Mouse (Mus musculus) layer of hippocampus, adult 2 months (tissue): ENCODE data around the gene Gm49352. TPM values are rescaled to one million over a fixed set of nuclear protein-coding genes. Genes with fewer than 3 reads are reported as not detected.
"Not testable (repeated sequence)": the region's sequence is repeated elsewhere in the genome, so short reads cannot be mapped to it uniquely, and the experiment has no call there.

Source experiments
- DNase-seq, 2 experiments: peaks; one replicate each; pipeline ENCODE4 v3.0.0; 2022; ENCODE audit warnings: low spot score in 2 of 2
- H3K27ac ChIP-seq: fragments of 200-600 bp; 2 replicates; pipeline ENCODE4 v1.8.1; 2022
- H3K4me3 ChIP-seq: fragments of 200-600 bp; 2 replicates; pipeline ENCODE4 v1.8.1; 2022; ENCODE audit warnings: mild to moderate bottlenecking
- CTCF ChIP-seq: fragments of 200-600 bp; conservative IDR thresholded peaks from 2 replicates; pipeline ENCODE4 v1.8.1; 2022; ENCODE audit warnings: antibody characterized with exemption, mild to moderate bottlenecking, moderate library complexity
- long read RNA-seq, 2 experiments: library from polyadenylated mRNA; stranded (forward); transcript quantifications; one replicate each; pipeline ENCODE4 v2.0.0; 2021; ENCODE audit warnings: borderline mapping rate in 2 of 2
- total RNA-seq, 2 experiments: library from RNA; stranded (reverse); gene quantifications; 2 replicates each; pipeline ENCODE4 v1.2.3; 2021

The Gm49352 gene
- total RNA-seq: not detected
- long read RNA-seq, experiment 1: 0 reads
- long read RNA-seq, experiment 2: 0 reads

GRCm38 (mm10) chr13:61568074-61568473, at the start of gene Gm49352:
Gm49352 (minus strand) TSS chr13:61568174.
- H3K27ac ChIP-seq, DNase-seq, H3K4me3 ChIP-seq: not testable (repeated sequence)

- H3K4me3 ChIP-seq: no peak within 1 kb of the TSS
- DNase-seq: no peak
- no peak for TF ChIP-seq CTCF
- no peak within 1 kb of the TSS for H3K27ac ChIP-seq
These were observed 2.1 kb upstream of the Gm49352 start, which contains the start of gene Cts3 for GRCm38 (mm10) chr13:61570027-61570426. Cts3 (minus strand) TSS chr13:61570127.

GRCm38 (mm10) chr13:61541631-61542030, 26.3 kb downstream of the Gm49352 start, which contains the start of gene Ctsm:
Ctsm (minus strand) TSS chr13:61541839.
- TF ChIP-seq CTCF: no peak
- DNase-seq: no peak
- H3K27ac ChIP-seq: no peak within 1 kb of the TSS
- H3K4me3 ChIP-seq: no peak within 1 kb of the TSS

Other genes starting within 250 kb of the Gm49352 start
- gene Cts7, start 210.0 kb downstream of the Gm49352 start, total RNA-seq: not detected
- gene Ctsm, start 26.3 kb downstream of the Gm49352 start, total RNA-seq: not detected
- not detected for gene Cts3, start 2.0 kb upstream of the Gm49352 start, total RNA-seq